Mouse (Mus musculus): ENCODE results near the gene Snx13.
A peak's percentile ranks its signal among the peaks of the same experiment; 100 is the strongest.

The Snx13 gene

GRCm38 (mm10) chr12:35046999-35047319 lies at the start of gene Snx13:
Snx13 (plus strand) TSS chr12:35047186.
- DNase-seq, result peak; percentile 85

- DNase-seq, result no peak
Observed at GRCm38 (mm10) chr12:34997597-34998182, 49.3 kb upstream of the Snx13 start.

DNA sequence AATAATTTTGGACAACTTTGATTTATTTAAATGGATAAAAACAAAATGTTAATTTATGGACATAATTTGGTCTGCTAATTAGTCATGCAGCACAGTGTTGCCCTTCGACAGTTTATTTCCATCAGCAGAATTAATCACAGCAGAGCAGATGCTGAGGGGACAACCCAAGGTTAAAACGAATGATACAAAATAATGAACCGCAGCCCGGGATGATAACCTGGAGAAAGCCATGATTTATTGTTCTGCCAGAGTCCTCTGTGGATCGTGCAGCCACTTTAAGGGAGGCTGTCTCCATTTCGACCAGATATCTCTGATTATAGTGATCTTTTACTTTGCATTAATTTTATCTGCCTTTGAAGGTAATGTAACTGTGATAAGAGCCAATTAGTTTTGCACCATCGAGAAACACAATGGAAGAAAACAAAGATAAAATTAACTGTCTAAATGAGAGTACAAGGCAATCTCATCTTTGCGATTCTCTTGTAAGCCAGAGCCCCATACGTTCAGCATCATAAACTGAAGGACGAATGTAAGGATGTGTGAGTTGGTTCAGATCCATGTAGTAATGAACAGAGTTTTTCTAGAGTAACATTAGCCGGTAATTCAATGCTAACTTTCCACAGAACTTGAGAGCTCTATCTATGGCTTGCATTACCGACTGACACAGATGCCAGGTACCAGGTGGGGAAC lies 48.1 kb upstream of the Snx13 start:
- no peak for DNase-seq

DNA sequence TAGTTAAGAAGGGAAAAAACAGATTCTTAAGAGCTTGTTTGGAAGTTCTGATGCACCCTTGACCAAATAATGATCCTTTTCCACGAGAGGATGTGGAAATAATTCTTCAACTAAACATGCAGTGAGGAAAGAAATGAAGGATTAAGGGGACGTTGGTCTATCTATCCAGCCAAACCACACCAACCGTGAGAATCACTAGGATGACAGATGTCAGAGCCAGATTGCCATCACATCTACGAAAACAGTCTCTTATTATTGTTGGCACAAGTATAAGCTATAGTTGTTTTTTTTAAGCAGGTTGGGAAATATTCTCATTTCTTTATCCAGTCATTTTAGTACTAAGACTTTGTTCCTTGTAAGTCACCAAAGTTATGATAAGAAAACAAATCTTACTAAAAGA lies 46.7 kb upstream of the Snx13 start:
- no peak for DNase-seq

- DNase-seq, result no peak
Observed at GRCm38 (mm10) chr12:35005748-35006147, 41.2 kb upstream of the Snx13 start.

DNA sequence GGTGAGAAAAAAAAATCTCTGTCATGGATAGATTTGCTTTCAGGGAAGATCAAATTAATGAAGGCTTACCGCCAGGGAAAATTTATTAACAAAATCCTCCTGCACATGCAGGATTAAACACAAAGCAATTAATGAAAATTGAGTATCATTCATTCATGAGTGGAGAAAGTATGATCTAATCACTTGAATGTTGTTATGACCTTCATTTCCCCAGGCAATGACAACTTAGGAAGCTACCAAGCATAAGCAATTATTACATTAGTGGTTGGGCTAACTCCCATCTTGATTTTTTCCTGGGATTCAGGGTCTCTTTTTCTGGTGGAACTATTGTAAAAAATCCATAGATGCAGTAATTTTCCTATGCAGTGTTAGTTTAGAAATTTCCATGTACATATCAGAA lies 39.1 kb upstream of the Snx13 start:
- DNase-seq, result no peak

- DNase-seq, result no peak
Observed at GRCm38 (mm10) chr12:35008340-35009137, 38.4 kb upstream of the Snx13 start.

GRCm38 (mm10) chr12:35011462-35011861 lies 35.5 kb upstream of the Snx13 start:
- no peak for DNase-seq

- no peak for DNase-seq
Observed at GRCm38 (mm10) chr12:35013950-35014349, 33.0 kb upstream of the Snx13 start.

GRCm38 (mm10) chr12:35016056-35016455 lies 30.9 kb upstream of the Snx13 start:
- DNase-seq, result no peak

DNA sequence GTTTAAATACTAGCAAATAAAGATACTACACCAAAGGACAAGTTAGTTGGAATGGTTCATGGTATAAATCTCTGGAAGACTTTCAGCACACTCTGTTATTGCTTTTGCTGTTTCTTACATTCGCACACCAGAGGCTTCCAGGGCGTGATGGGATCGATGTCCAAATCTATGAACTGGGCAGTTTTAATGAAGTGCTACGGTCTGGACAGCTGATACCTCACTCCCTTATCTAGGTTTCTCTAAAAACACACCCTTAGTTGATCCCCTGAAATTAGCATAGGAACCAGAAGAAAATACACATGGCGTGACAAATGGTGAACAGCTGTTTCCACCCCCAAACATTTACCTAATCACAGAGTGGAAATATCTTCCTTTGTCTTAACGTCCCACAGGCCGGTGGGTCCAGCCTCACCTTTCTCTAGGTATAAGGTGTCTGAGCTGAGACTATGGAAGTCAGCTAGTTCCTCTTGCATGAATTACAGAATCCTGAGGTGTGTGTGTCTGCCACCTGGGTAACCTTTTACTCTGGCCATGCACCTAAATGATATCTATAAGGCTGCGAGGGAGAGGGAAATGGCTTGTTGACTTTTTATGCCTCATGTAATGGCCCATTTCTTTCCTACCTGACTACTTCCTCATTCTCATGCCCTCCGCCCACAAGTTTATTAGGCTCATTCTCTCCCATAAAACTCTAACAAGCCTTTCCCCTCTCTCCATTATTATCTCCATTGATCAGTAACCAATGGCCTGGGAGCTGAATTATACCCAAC lies 30.3 kb upstream of the Snx13 start:
- DNase-seq, result no peak

GRCm38 (mm10) chr12:35018679-35019237 lies 28.2 kb upstream of the Snx13 start:
- DNase-seq, result no peak

- DNase-seq, result no peak
Observed at GRCm38 (mm10) chr12:35021285-35021684, 25.7 kb upstream of the Snx13 start.

- DNase-seq, result no peak
Observed at GRCm38 (mm10) chr12:35022066-35022465, 24.9 kb upstream of the Snx13 start.

DNA sequence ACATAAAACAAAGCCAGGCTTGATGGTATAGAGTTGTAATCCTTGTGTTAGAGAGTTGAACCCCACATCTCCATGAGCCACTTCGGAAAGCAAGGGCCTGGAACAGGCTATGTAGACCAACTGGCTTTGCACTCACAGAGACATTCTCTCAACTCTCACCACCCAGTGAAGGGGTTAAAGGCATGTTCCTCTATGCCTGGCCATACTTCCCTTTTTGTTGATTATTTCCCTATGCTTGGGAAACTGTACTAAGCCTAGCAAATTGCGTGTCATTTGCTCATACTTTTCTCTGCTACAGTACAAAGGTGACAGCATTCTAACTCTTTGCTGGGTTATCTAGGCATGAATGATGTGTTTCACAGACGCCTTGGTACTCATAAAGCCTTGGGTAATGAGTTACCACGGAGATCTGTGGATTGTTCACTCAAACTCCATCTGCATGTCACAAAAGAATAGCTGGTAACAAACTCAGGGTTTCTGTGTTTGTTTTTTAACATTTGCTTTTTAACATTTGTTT lies 21.0 kb upstream of the Snx13 start:
- no peak for DNase-seq

DNA sequence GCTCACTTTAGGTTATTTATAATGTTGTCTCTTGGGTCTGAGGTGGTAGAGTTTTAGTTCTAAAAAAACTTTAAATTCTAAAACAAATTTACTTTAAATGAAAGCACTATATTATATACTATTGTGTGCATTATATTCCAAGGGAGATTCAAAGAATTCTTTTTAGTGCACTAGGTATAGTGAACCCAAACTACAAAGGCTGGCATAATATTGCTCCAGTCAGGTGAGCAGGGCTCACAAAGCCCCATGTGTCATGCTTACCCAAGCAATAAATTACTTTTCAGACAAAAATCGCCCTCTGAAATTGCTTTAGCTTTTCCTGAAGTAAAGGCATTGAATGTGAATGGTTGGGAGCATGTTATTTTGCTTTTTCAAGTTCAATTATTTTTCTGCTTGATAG lies 19.5 kb upstream of the Snx13 start:
- DNase-seq, result no peak

DNA sequence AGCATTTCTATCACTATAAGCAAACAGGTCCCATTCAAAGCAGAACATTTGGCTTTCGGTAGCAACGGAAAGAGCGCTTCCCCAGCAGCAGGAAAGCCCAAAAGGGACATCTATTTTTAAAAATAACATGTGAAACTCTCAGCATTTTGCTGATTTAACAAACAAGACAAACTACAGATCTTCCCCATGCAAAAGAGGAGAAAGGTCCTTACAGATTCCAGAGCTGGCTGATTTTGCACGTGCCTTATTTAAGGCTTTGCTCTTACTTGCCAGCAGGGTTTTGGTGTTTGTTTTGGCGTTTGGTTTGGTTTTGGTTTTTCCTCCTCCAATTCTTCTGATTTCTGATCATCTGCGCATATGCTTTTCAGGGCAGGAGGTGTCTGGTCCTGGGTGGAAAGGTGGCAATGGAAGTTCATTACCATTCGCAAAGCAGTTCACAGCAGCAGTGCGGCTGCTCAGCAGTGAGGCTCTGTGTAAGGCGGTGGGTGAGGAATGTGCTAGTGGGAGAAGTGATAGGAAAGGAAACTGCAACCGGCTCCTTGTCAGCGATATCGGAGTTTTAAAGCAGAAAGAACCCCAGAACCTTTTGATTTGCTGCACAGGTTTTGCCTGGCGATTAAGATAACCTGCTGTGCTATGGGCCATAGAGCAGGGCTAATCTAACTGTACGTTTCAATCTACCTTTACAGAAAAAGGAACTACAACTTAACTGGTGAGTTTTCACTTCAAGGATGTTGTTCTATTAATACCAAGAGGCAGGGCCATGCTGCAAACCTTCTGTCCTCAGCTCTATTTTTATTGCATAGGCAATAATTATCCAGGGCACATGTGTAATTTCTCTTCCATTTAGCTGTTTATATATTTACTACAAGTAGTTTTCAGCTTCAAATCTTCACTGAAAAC lies 8.1 kb upstream of the Snx13 start:
- no peak for DNase-seq

DNA sequence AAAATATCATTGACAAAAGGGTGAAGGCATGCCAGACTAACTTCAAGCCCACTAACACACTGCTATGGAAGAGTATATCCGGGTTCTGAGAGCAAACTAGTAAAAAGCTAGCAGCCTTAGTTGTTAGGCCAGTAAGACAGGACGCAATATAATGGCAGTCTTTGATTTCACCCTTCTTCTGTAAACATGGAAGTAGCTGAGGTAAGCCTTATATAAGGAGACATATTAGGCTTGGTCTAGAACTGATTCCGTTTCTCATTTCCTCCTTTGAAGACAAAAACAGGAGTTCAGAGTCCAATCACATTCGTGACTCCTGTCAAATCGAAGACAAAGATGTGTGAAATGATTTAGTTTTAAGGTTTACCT lies 7.4 kb upstream of the Snx13 start:
- no peak for DNase-seq

- DNase-seq, result no peak
Observed at GRCm38 (mm10) chr12:35041964-35042363, 5.0 kb upstream of the Snx13 start.

DNA sequence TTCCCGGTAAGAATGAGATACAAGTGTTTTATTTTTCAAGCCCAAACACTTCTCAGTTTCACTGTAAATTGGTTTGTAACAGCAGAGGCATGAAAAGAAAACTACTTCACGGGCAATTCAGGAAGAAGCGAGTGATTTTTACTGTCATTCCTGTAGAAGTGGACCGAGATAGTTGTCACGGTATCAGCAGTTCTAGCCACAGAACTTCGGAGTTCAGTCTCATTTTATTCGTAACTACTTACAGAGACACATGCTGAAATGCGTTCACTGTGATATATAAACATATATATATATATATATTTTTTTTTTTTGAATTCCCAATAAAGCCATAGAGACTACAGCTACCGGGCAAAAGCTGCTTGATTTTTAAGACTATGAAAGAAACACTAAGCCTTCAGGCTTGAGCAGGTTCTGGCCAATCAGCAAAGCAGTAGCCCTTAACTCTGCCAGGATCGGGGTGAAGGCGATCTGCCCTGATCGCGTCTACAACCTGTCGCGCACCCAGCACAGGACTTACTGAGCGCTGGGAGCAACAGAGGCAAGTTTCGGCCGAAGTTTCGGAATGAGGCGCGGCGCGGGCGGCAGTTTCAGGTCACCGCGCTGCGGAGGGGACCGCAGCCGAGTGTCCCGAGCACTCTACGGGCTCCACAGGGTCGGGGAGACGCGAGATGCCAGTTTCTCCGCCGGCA lies 532 bp upstream of the Snx13 start:
- DNase-seq, result no peak
